In the genomic region with DNA sequence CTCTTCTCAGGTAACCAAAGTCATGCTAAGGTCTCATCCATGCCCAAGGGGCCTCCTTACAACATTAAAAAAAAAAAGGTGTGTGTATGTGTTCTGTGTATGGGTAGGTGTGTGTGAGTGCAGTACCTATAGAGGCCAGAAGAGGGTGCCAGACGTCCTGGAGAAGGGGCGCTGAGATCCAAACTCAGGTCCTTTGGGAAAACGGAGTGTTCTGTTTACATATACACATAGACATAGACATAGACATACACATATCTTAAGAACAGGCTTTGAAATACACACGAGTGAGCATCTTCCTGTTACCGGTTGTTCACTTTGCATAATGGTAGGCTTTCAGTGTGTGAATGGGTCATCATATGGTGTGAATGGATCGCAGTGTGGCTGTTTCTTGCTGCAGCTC, we compare ENCODE assay signal across 15 mouse cellular contexts. TPM values are rescaled to one million over a fixed set of nuclear protein-coding genes. Genes with fewer than 3 reads are reported as not detected.
DNase-seq lines count a peak whose midpoint lies in the region; ATAC-seq and TF ChIP-seq lines count a peak whose summit lies in the region.
"Had no signal": no experiment of that assay in that cellular context is flagged by ENCODE, and none has a peak within 500 bp of the region (broad histone marks: within the 10 kb centered on the region; RNA-seq: fewer than 3 reads in every experiment).

No protein-coding gene starts in this region.

- WGBS in intestine, postnatal 0 days, result 93% methylated on average over 6 of the region's 6 CpGs
- WGBS in intestine, embryonic 15.5 days, result 85% methylated on average over 6 of the region's 6 CpGs
- WGBS in lung, embryonic 16.5 days, result 86% methylated on average over 6 of the region's 6 CpGs
- WGBS in hindbrain, embryonic 14.5 days, result 89% methylated on average over 6 of the region's 6 CpGs

- no peaks in the 10 kb centered on the region for H3K4me1 ChIP-seq in intestine, postnatal 0 days (replicated peaks; ENCODE audit: control insufficient read depth, insufficient read depth, low read length)
- 0 out of 2 replicates have a peak, but pooled peaks cover 11% of the 10 kb centered on the region for H3K4me1 ChIP-seq in intestine, embryonic 15.5 days (replicated peaks)
- H3K4me1 ChIP-seq in lung, embryonic 16.5 days (replicated peaks; ENCODE audit: control insufficient read depth, insufficient read depth, low read length), result peaks cover 19% of the 10 kb centered on the region
- H3K4me1 ChIP-seq in hindbrain, embryonic 14.5 days (replicated peaks; ENCODE audit: control insufficient read depth, insufficient read depth, low read length), result peaks cover 14% of the 10 kb centered on the region

- no peak overlapping the region for H3K9ac ChIP-seq in intestine, postnatal 0 days (ENCODE audit: low read depth, low read length)
- H3K9ac ChIP-seq in intestine, embryonic 15.5 days, result no peak overlapping the region
- no peak overlapping the region for H3K9ac ChIP-seq in lung, embryonic 16.5 days (ENCODE audit: low read length)
- no peak overlapping the region for H3K9ac ChIP-seq in hindbrain, embryonic 14.5 days
- H3K9ac ChIP-seq: embryonic facial prominence, embryonic 13.5 days; forebrain, embryonic 13.5 days; hindbrain, embryonic 12.5 days had no signal

- H3K27me3 ChIP-seq in intestine, postnatal 0 days (replicated peaks; ENCODE audit: control insufficient read depth, insufficient read depth, low read length), result no peaks in the 10 kb centered on the region
- H3K27me3 ChIP-seq in intestine, embryonic 15.5 days (replicated peaks), result no peaks in the 10 kb centered on the region
- no peaks in the 10 kb centered on the region for H3K27me3 ChIP-seq in lung, embryonic 16.5 days (ENCODE audit: control insufficient read depth, insufficient read depth, low read depth, low read length)
- no peaks in the 10 kb centered on the region for H3K27me3 ChIP-seq in hindbrain, embryonic 14.5 days (ENCODE audit: control insufficient read depth, insufficient read depth, low read length)
- H3K27me3 ChIP-seq: embryonic facial prominence, embryonic 13.5 days; forebrain, embryonic 13.5 days; hindbrain, embryonic 12.5 days had no signal

- H3K4me3 ChIP-seq in intestine, postnatal 0 days (ENCODE audit: low read depth, low read length), result no peak overlapping the region
- no peak overlapping the region for H3K4me3 ChIP-seq in intestine, embryonic 15.5 days (replicated peaks)
- no peak overlapping the region for H3K4me3 ChIP-seq in lung, embryonic 16.5 days (ENCODE audit: low read length)
- H3K4me3 ChIP-seq in hindbrain, embryonic 14.5 days (replicated peaks; ENCODE audit: low read length), result no peak overlapping the region
- H3K4me3 ChIP-seq: embryonic facial prominence, embryonic 13.5 days; forebrain, embryonic 13.5 days; hindbrain, embryonic 12.5 days had no signal

- no peak for DNase-seq in lung, postnatal 36 days
- peak; percentile 78 for DNase-seq in ES-CJ7 (ENCODE audit: low read depth, low spot score)
- DNase-seq in brain, embryonic 14.5 days (ENCODE audit: low read depth), result no peak
- no peak for DNase-seq in hindbrain, embryonic 14.5 days (ENCODE audit: low spot score)
- DNase-seq in natural killer cell, adult 2 months (ENCODE audit: low spot score in 2 of 2), result no peak
- DNase-seq: left cerebral cortex, postnatal 4 days had no signal

- H3K36me3 ChIP-seq in intestine, postnatal 0 days (ENCODE audit: control insufficient read depth, insufficient read depth), result peaks cover 3% of the 10 kb centered on the region; the same call in 1 of the 2 replicates
- H3K36me3 ChIP-seq in intestine, embryonic 15.5 days, result 0 out of 2 replicates have a peak, but pooled peaks cover 4% of the 10 kb centered on the region
- H3K36me3 ChIP-seq in lung, embryonic 16.5 days (ENCODE audit: control insufficient read depth, insufficient read depth, low read length), result no peaks in the 10 kb centered on the region
- 0 out of 2 replicates have a peak, but pooled peaks cover 6% of the 10 kb centered on the region for H3K36me3 ChIP-seq in hindbrain, embryonic 14.5 days (replicated peaks; ENCODE audit: control insufficient read depth, insufficient read depth)

- TF ChIP-seq POLR2A in brain, embryonic 14.5 days (IDR thresholded peaks at IDR 0.05; ENCODE audit: borderline replicate concordance, extremely low read depth, insufficient read depth, insufficient read length, poor library complexity, severe bottlenecking), result no peak

- H3K4me2 ChIP-seq in intestine, postnatal 0 days (replicated peaks; ENCODE audit: low read depth), result no peak overlapping the region
- no peak overlapping the region for H3K4me2 ChIP-seq in intestine, embryonic 15.5 days (replicated peaks)
- no peak overlapping the region for H3K4me2 ChIP-seq in lung, embryonic 16.5 days (ENCODE audit: low read depth, low read length)
- H3K4me2 ChIP-seq in hindbrain, embryonic 14.5 days (replicated peaks), result no peak overlapping the region
- H3K4me2 ChIP-seq: embryonic facial prominence, embryonic 13.5 days; forebrain, embryonic 13.5 days; hindbrain, embryonic 12.5 days had no signal

- no peaks in the 10 kb centered on the region for H3K9me3 ChIP-seq in intestine, postnatal 0 days (ENCODE audit: control insufficient read depth)
- H3K9me3 ChIP-seq in intestine, embryonic 15.5 days, result no peaks in the 10 kb centered on the region
- no peaks in the 10 kb centered on the region for H3K9me3 ChIP-seq in lung, embryonic 16.5 days (ENCODE audit: control insufficient read depth, low read length)
- 0 out of 2 replicates have a peak, but pooled peaks cover 4% of the 10 kb centered on the region for H3K9me3 ChIP-seq in hindbrain, embryonic 14.5 days (ENCODE audit: control insufficient read depth, low read length)
- H3K9me3 ChIP-seq: embryonic facial prominence, embryonic 13.5 days; forebrain, embryonic 13.5 days had no signal

- TF ChIP-seq CTCF in intestine, postnatal 0 days (IDR thresholded peaks at IDR 0.05; ENCODE audit: low read depth), result peak; percentile 60
- peak; percentile 28; the same call in 1 of the 2 replicates for TF ChIP-seq CTCF in brain, embryonic 14.5 days (IDR thresholded peaks at IDR 0.05; ENCODE audit: borderline replicate concordance, extremely low read depth, insufficient read depth, insufficient read length)

- ATAC-seq in intestine, postnatal 0 days, result no peak
- ATAC-seq in intestine, embryonic 15.5 days, result no peak
- no peak for ATAC-seq in lung, embryonic 16.5 days (ENCODE audit: low read depth)
- ATAC-seq in hindbrain, embryonic 14.5 days (ENCODE audit: low FRiP score), result no peak
- ATAC-seq: activated CD4-positive, CD25-positive, alpha-beta regulatory T cell, adult 4 months; forebrain, embryonic 13.5 days had no signal

- no peak overlapping the region for H3K27ac ChIP-seq in intestine, postnatal 0 days (ENCODE audit: low read depth, low read length)
- no peak overlapping the region for H3K27ac ChIP-seq in intestine, embryonic 15.5 days
- peak overlapping the region; percentile 97; the same call in 1 of the 2 replicates for H3K27ac ChIP-seq in lung, embryonic 16.5 days (ENCODE audit: low read length)
- no peak overlapping the region for H3K27ac ChIP-seq in hindbrain, embryonic 14.5 days
- H3K27ac ChIP-seq: hindbrain, embryonic 12.5 days; macrophage had no signal

RNA-seq across cellular contexts. Expression of a gene that starts 1.8 kb away (rescaled TPM):
- 256 and 269 TPM in 2 replicates for polyA plus RNA-seq in intestine, postnatal 0 days (2015; fragmentation: Nextera tagmentation; extraction: Ambion mirVana)
- polyA plus RNA-seq in intestine, embryonic 15.5 days (2015; fragmentation: Nextera tagmentation; extraction: Ambion mirVana), result 338 and 345 TPM in 2 replicates
- polyA plus RNA-seq in lung, embryonic 16.5 days (2015; fragmentation: Nextera tagmentation; extraction: Ambion mirVana), result 344 and 348 TPM in 2 replicates
- 368 and 420 TPM in 2 replicates for polyA plus RNA-seq in brain, embryonic 14.5 days (2012; rRNA removed)
- 235 and 260 TPM in 2 replicates for polyA plus RNA-seq in hindbrain, embryonic 14.5 days (2014; fragmentation: Nextera tagmentation; extraction: Ambion mirVana)

RNA-seq across cellular contexts. Expression of a gene that starts 1.9 kb away (rescaled TPM):
- 18.9 TPM in 2 replicates for polyA plus RNA-seq in intestine, postnatal 0 days (2015; fragmentation: Nextera tagmentation; extraction: Ambion mirVana)
- 4.1 and 5.4 TPM in 2 replicates for polyA plus RNA-seq in intestine, embryonic 15.5 days (2015; fragmentation: Nextera tagmentation; extraction: Ambion mirVana)
- 2.0 and 2.4 TPM in 2 replicates for polyA plus RNA-seq in lung, embryonic 16.5 days (2015; fragmentation: Nextera tagmentation; extraction: Ambion mirVana)
- not detected in 2 replicates for polyA plus RNA-seq in brain, embryonic 14.5 days (2012; rRNA removed)
- 3.8 and 5.1 TPM in 2 replicates for polyA plus RNA-seq in hindbrain, embryonic 14.5 days (2014; fragmentation: Nextera tagmentation; extraction: Ambion mirVana)
- polyA plus RNA-seq: forebrain, embryonic 13.5 days; heart, embryonic 11.5 days had no signal

RNA-seq across cellular contexts. Expression of a gene that starts 18.0 kb away (rescaled TPM):
- 36.4 and 37.8 TPM in 2 replicates for polyA plus RNA-seq in intestine, postnatal 0 days (2015; fragmentation: Nextera tagmentation; extraction: Ambion mirVana)
- 65.0 and 70.3 TPM in 2 replicates for polyA plus RNA-seq in intestine, embryonic 15.5 days (2015; fragmentation: Nextera tagmentation; extraction: Ambion mirVana)
- 66.6 and 69.5 TPM in 2 replicates for polyA plus RNA-seq in lung, embryonic 16.5 days (2015; fragmentation: Nextera tagmentation; extraction: Ambion mirVana)
- polyA plus RNA-seq in brain, embryonic 14.5 days (2012; rRNA removed), result 56.9 and 57.7 TPM in 2 replicates
- 54.1 and 54.7 TPM in 2 replicates for polyA plus RNA-seq in hindbrain, embryonic 14.5 days (2014; fragmentation: Nextera tagmentation; extraction: Ambion mirVana)

RNA-seq across cellular contexts. Expression of a gene that starts 22.6 kb away (rescaled TPM):
- polyA plus RNA-seq in intestine, postnatal 0 days (2015; fragmentation: Nextera tagmentation; extraction: Ambion mirVana), result 200 and 201 TPM in 2 replicates
- polyA plus RNA-seq in intestine, embryonic 15.5 days (2015; fragmentation: Nextera tagmentation; extraction: Ambion mirVana), result 146 and 156 TPM in 2 replicates
- 127 and 138 TPM in 2 replicates for polyA plus RNA-seq in lung, embryonic 16.5 days (2015; fragmentation: Nextera tagmentation; extraction: Ambion mirVana)
- polyA plus RNA-seq in brain, embryonic 14.5 days (2012; rRNA removed), result 70.0 and 74.8 TPM in 2 replicates
- polyA plus RNA-seq in hindbrain, embryonic 14.5 days (2014; fragmentation: Nextera tagmentation; extraction: Ambion mirVana), result 79.9 and 80.2 TPM in 2 replicates
